14 mouse cellular contexts compared by ENCODE assay signal in the genomic region with DNA sequence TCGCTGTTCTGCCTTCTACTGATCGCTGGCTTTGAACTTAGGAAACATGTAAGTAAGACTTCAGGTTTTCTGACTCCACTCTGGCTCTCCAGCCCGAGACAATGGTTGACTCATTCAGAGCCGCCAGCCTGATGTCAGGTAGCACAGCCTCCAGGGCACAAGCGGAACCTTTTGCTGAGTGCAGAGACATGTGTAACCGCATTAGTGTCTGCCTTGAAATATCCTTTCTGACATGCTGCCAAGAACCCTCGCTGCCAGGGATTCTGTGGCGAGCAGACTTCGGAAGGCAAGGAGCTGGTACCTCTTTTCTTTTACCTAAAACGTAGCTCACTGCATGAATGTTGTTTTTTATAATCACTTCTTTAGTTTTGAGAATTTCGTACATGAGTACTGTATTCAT.
A peak's percentile ranks its signal among the peaks of the same experiment; 100 is the strongest.
DNase-seq lines count a peak whose midpoint lies in the region; ATAC-seq and TF ChIP-seq lines count a peak whose summit lies in the region.
"Had no signal": no experiment of that assay in that cellular context is flagged by ENCODE, and none has a peak within 500 bp of the region (broad histone marks: within the 10 kb centered on the region; RNA-seq: fewer than 3 reads in every experiment).

No protein-coding gene starts in this region.

- H3K4me3 ChIP-seq in midbrain, postnatal 0 days (ENCODE audit: low read depth, low read length) = no peak overlapping the region
- H3K4me3 ChIP-seq in midbrain, embryonic 10.5 days = no peak overlapping the region
- H3K4me3 ChIP-seq: heart, adult 2 months; hindbrain, embryonic 13.5 days; intestine, embryonic 15.5 days had no signal

- TF ChIP-seq CTCF in midbrain, postnatal 0 days (IDR thresholded peaks at IDR 0.05) = no peak

- DNase-seq in cerebellum, postnatal 14 days = peak; percentile 33 to 50
- no peak for DNase-seq in cerebellum, adult 9-11 months
- peak; percentile 27 for DNase-seq in midbrain, postnatal 0 days (ENCODE audit: low spot score)
- DNase-seq in midbrain, embryonic 10.5 days (ENCODE audit: low spot score) = no peak
- DNase-seq in adrenal gland, postnatal 10 days = peak; percentile 10
- DNase-seq in layer of hippocampus, postnatal 36 days = no peak
- DNase-seq: gastrocnemius, postnatal 36 days had no signal

- H3K9me3 ChIP-seq in midbrain, postnatal 0 days (ENCODE audit: low read length) = no peaks in the 10 kb centered on the region
- no peaks in the 10 kb centered on the region for H3K9me3 ChIP-seq in midbrain, embryonic 10.5 days (replicated peaks)
- H3K9me3 ChIP-seq: hindbrain, embryonic 13.5 days; intestine, embryonic 15.5 days had no signal

- H3K4me2 ChIP-seq in midbrain, postnatal 0 days (ENCODE audit: low read depth, low read length, poor library complexity, severe bottlenecking) = no peak overlapping the region
- H3K4me2 ChIP-seq: hindbrain, embryonic 13.5 days; intestine, embryonic 15.5 days; midbrain, embryonic 11.5 days had no signal

- H3K36me3 ChIP-seq in midbrain, postnatal 0 days (ENCODE audit: insufficient read depth, low read length) = no peaks in the 10 kb centered on the region
- no peaks in the 10 kb centered on the region for H3K36me3 ChIP-seq in midbrain, embryonic 10.5 days
- H3K36me3 ChIP-seq: hindbrain, embryonic 13.5 days; intestine, embryonic 15.5 days had no signal

- no peak for ATAC-seq in midbrain, postnatal 0 days (ENCODE audit: low FRiP score)
- ATAC-seq in megakaryocyte-erythroid progenitor cell, adult 5-6 weeks (replicated peaks; ENCODE audit: low FRiP score, low TSS enrichment, poor library complexity, severe bottlenecking) = no peak
- ATAC-seq: intestine, embryonic 15.5 days had no signal

- WGBS in midbrain, postnatal 0 days = 62% methylated on average over 11 of the region's 11 CpGs
- 92% methylated on average over 11 of the region's 11 CpGs for WGBS in midbrain, embryonic 10.5 days

- no peak overlapping the region for H3K27ac ChIP-seq in midbrain, postnatal 0 days (ENCODE audit: low read depth, low read length)
- no peak overlapping the region for H3K27ac ChIP-seq in midbrain, embryonic 10.5 days (replicated peaks)
- H3K27ac ChIP-seq: heart, adult 2 months; hindbrain, embryonic 13.5 days; intestine, embryonic 15.5 days; macrophage; stomach, postnatal 0 days had no signal

- H3K9ac ChIP-seq in midbrain, postnatal 0 days (replicated peaks; ENCODE audit: low read length, poor library complexity, severe bottlenecking) = no peak overlapping the region
- H3K9ac ChIP-seq: hindbrain, embryonic 13.5 days; intestine, embryonic 15.5 days had no signal

- no peaks in the 10 kb centered on the region for H3K27me3 ChIP-seq in midbrain, postnatal 0 days (ENCODE audit: insufficient read depth, low read length)
- no peaks in the 10 kb centered on the region for H3K27me3 ChIP-seq in midbrain, embryonic 10.5 days (ENCODE audit: low read depth, poor library complexity, severe bottlenecking)
- H3K27me3 ChIP-seq: hindbrain, embryonic 13.5 days; intestine, embryonic 15.5 days had no signal

- no peaks in the 10 kb centered on the region for H3K4me1 ChIP-seq in midbrain, postnatal 0 days (ENCODE audit: insufficient read depth, low read length)
- no peaks in the 10 kb centered on the region for H3K4me1 ChIP-seq in midbrain, embryonic 10.5 days
- H3K4me1 ChIP-seq: hindbrain, embryonic 13.5 days; intestine, embryonic 15.5 days had no signal

Comparison
In these comparisons a context has a peak if more than half of its experiments do, and no peak if none do; other contexts are left out.
1. DNase-seq: peak in cerebellum, postnatal 14 days (2 of 2), midbrain, postnatal 0 days (single experiment) and adrenal gland, postnatal 10 days (single experiment); none in cerebellum, adult 9-11 months (single experiment), midbrain, embryonic 10.5 days (single experiment) and layer of hippocampus, postnatal 36 days (0 of 2).